Mouse (Mus musculus) liver, embryonic 16.5 days (tissue): Measurements from ENCODE around the gene 1700067P10Rik. TPM values are rescaled to one million over a fixed set of nuclear protein-coding genes. Genes with fewer than 3 reads are reported as not detected.

Experiments
- ATAC-seq: fragments of 200-750 bp; cut with Nextera tagmentation; 2 replicates; pipeline ENCODE4 v1.8.0; 2017; ENCODE audit warnings: low read depth, mild to moderate bottlenecking, moderate number of reproducible peaks, moderate library complexity
- H3K27ac ChIP-seq: fragments of 300-500 bp; sonication (generic); 2 replicates; pipeline ENCODE4 v1.5.1; 2014; ENCODE audit warnings: mild to moderate bottlenecking, low read length
- H3K27me3 ChIP-seq: fragments of 300-500 bp; sonication (generic); 2 replicates; pipeline ENCODE4 v1.6.1; 2014; ENCODE audit warnings: low read depth, low read length, mixed read lengths; ENCODE audit not compliant: control insufficient read depth, insufficient read depth
- H3K36me3 ChIP-seq: fragments of 300-500 bp; sonication (generic); 2 replicates; pipeline ENCODE4 v1.6.1; 2014; ENCODE audit warnings: mild to moderate bottlenecking; ENCODE audit not compliant: control insufficient read depth, insufficient read depth
- H3K4me1 ChIP-seq: fragments of 300-500 bp; sonication (generic); 2 replicates; pipeline ENCODE4 v1.6.1; 2014; ENCODE audit warnings: low read depth, low read length, mixed read lengths; ENCODE audit not compliant: control insufficient read depth
- H3K4me2 ChIP-seq: fragments of 300-500 bp; sonication (generic); 2 replicates; pipeline ENCODE4 v1.6.1; 2014; ENCODE audit warnings: low read depth, low read length, mixed read lengths
- H3K4me3 ChIP-seq: fragments of 300-500 bp; sonication (generic); 2 replicates; pipeline ENCODE4 v1.5.1; 2014; ENCODE audit warnings: low read depth, mild to moderate bottlenecking, low read length
- H3K9ac ChIP-seq: fragments of 300-500 bp; sonication (generic); 2 replicates; pipeline ENCODE4 v1.6.1; 2014; ENCODE audit warnings: low read depth, low read length
- H3K9me3 ChIP-seq: fragments of 300-500 bp; sonication (generic); replicated peaks from 2 replicates; pipeline ENCODE4 v1.6.1; 2016; ENCODE audit warnings: low read length; ENCODE audit not compliant: control insufficient read depth
- WGBS: fragments of 180-500 bp; shearing (Covaris S2); extraction: QIAGEN DNeasy Blood & Tissue Kit; methylation state at CpG from one replicate; pipeline ENCODE4 v1.1.7; 2014; ENCODE audit not compliant: insufficient replicate concordance; 5-methylcytosine and 5-hydroxymethylcytosine counted together
- polyA plus RNA-seq: library from polyadenylated mRNA; unstranded; fragments of >200 nt; fragmentation: Nextera tagmentation; extraction: Ambion mirVana; gene quantifications from 2 replicates; pipeline ENCODE4 v1.2.1, GENCODE M21; 2015

1700067P10Rik gene
- polyA plus RNA-seq, 1 experiment from 2014 or later, result not detected

- Histone ChIP-seq H3K27me3 (peaks cover 13% of the 10 kb centered on the region), H3K27ac (no peak overlapping the region), H3K36me3 (no peaks in the 10 kb centered on the region), H3K4me3 (no peak overlapping the region), H3K9ac (no peak overlapping the region), H3K4me2 (no peak overlapping the region), H3K4me1 (no peaks in the 10 kb centered on the region), H3K9me3 (no peaks in the 10 kb centered on the region)
- 11% methylated on average over 12 of the region's 12 CpGs for WGBS
- no peak for ATAC-seq
Observed at GRCm38 (mm10) chr17:48057382-48057781, 31.7 kb upstream of the 1700067P10Rik start.

- ATAC-seq, result no peak
- H3K4me1 ChIP-seq, result no peaks in the 10 kb centered on the region
- H3K9me3 ChIP-seq, result no peaks in the 10 kb centered on the region
- 40% methylated on average over 10 of the region's 10 CpGs for WGBS
- H3K27ac ChIP-seq, result no peak overlapping the region
- H3K27me3 ChIP-seq, result no peaks in the 10 kb centered on the region
- no peak overlapping the region for H3K9ac ChIP-seq
- no peak overlapping the region for H3K4me3 ChIP-seq
- H3K36me3 ChIP-seq, result no peaks in the 10 kb centered on the region
- no peak overlapping the region for H3K4me2 ChIP-seq
Observed at GRCm38 (mm10) chr17:48064196-48064843, 24.8 kb upstream of the 1700067P10Rik start.

- Histone ChIP-seq H3K9ac (no peak overlapping the region), H3K9me3 (no peaks in the 10 kb centered on the region), H3K4me3 (no peak overlapping the region), H3K27ac (no peak overlapping the region), H3K4me1 (no peaks in the 10 kb centered on the region), H3K36me3 (no peaks in the 10 kb centered on the region), H3K4me2 (no peak overlapping the region), H3K27me3 (no peaks in the 10 kb centered on the region)
- ATAC-seq, result no peak
- WGBS, result 50% methylated on average over 5 of the region's 5 CpGs
Observed at GRCm38 (mm10) chr17:48065081-48065501, 24.0 kb upstream of the 1700067P10Rik start.

- H3K36me3 ChIP-seq, result no peaks in the 10 kb centered on the region
- no peak overlapping the region for H3K4me3 ChIP-seq
- H3K4me2 ChIP-seq, result no peak overlapping the region
- 55% methylated on average over 10 of the region's 10 CpGs for WGBS
- no peak for ATAC-seq
- no peak overlapping the region for H3K27ac ChIP-seq
- no peaks in the 10 kb centered on the region for H3K9me3 ChIP-seq
- no peak overlapping the region for H3K9ac ChIP-seq
- no peaks in the 10 kb centered on the region for H3K4me1 ChIP-seq
- H3K27me3 ChIP-seq, result no peaks in the 10 kb centered on the region
Observed at GRCm38 (mm10) chr17:48067083-48067614, 22.0 kb upstream of the 1700067P10Rik start.

GRCm38 (mm10) chr17:48067729-48068128 is 21.4 kb upstream of the 1700067P10Rik start:
- Histone ChIP-seq H3K9me3 (no peaks in the 10 kb centered on the region), H3K27me3 (no peaks in the 10 kb centered on the region), H3K4me1 (no peaks in the 10 kb centered on the region), H3K4me3 (no peak overlapping the region), H3K4me2 (no peak overlapping the region), H3K27ac (no peak overlapping the region), H3K9ac (no peak overlapping the region), H3K36me3 (no peaks in the 10 kb centered on the region)
- 51% methylated on average over 5 of the region's 5 CpGs for WGBS
- ATAC-seq, result no peak

- H3K4me1 ChIP-seq, result no peaks in the 10 kb centered on the region
- ATAC-seq, result no peak
Observed at GRCm38 (mm10) chr17:48080626-48081025, 8.5 kb upstream of the 1700067P10Rik start.

GRCm38 (mm10) chr17:48089446-48089845 is 327 bp downstream of the 1700067P10Rik start:
- H3K4me1 ChIP-seq, result no peaks in the 10 kb centered on the region
- no peak overlapping the region for H3K27ac ChIP-seq
- no peak overlapping the region for H3K4me2 ChIP-seq
- 47% methylated on average over 2 of the region's 2 CpGs for WGBS
- H3K27me3 ChIP-seq, result peaks cover 8% of the 10 kb centered on the region
- H3K36me3 ChIP-seq, result no peaks in the 10 kb centered on the region
- no peaks in the 10 kb centered on the region for H3K9me3 ChIP-seq
- H3K9ac ChIP-seq, result no peak overlapping the region
- H3K4me3 ChIP-seq, result no peak overlapping the region
- ATAC-seq, result no peak

More at GRCm38 (mm10) chr17:48080626-48081025, 8.5 kb upstream of the 1700067P10Rik start:
- no peaks in the 10 kb centered on the region for H3K27me3 ChIP-seq
- no peaks in the 10 kb centered on the region for H3K9me3 ChIP-seq
- H3K27ac ChIP-seq, result no peak overlapping the region
- H3K4me2 ChIP-seq, result no peak overlapping the region
- 36% methylated on average over 3 of the region's 3 CpGs for WGBS
- H3K9ac ChIP-seq, result no peak overlapping the region
- H3K36me3 ChIP-seq, result no peaks in the 10 kb centered on the region
- no peak overlapping the region for H3K4me3 ChIP-seq

- no peak for ATAC-seq
Observed at GRCm38 (mm10) chr17:48090305-48090704, 1.2 kb downstream of the 1700067P10Rik start.

GRCm38 (mm10) chr17:48093286-48093817 is 4.2 kb downstream of the 1700067P10Rik start:
- 59% methylated on average over 5 of the region's 5 CpGs for WGBS
- no peak overlapping the region for H3K27ac ChIP-seq
- H3K27me3 ChIP-seq, result peaks cover 47% of the 10 kb centered on the region
- H3K4me3 ChIP-seq, result no peak overlapping the region
- H3K4me2 ChIP-seq, result no peak overlapping the region
- ATAC-seq, result no peak
- H3K36me3 ChIP-seq, result no peaks in the 10 kb centered on the region
- peaks cover 12% of the 10 kb centered on the region; the same call in 1 of the 2 replicates for H3K4me1 ChIP-seq
- H3K9ac ChIP-seq, result no peak overlapping the region
- H3K9me3 ChIP-seq, result no peaks in the 10 kb centered on the region

More at GRCm38 (mm10) chr17:48090305-48090704, 1.2 kb downstream of the 1700067P10Rik start:
- H3K9ac ChIP-seq, result no peak overlapping the region
- no peak overlapping the region for H3K27ac ChIP-seq
- no peak overlapping the region for H3K4me2 ChIP-seq
- no peaks in the 10 kb centered on the region for H3K4me1 ChIP-seq
- H3K9me3 ChIP-seq, result no peaks in the 10 kb centered on the region
- H3K36me3 ChIP-seq, result no peaks in the 10 kb centered on the region
- peaks cover 16% of the 10 kb centered on the region for H3K27me3 ChIP-seq
- 74% methylated on average over 12 of the region's 12 CpGs for WGBS
- no peak overlapping the region for H3K4me3 ChIP-seq
